ENCODE assay signal across 8 mouse cellular contexts in the genomic region with DNA sequence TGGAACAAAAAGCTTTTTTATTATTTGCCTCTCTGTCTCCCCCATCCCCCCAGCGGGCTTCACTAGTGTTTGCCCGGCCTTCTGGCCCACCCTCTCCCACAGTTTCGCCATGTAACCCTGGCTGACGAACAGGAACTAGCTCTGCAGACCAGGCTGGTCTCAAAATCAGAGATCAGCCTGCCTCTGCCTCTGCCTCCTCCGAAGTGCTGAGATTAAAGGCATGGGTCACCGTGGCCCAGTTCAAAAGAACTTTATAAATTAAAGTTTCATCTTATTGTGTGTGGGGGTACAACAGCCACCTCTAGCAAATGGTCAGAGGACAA. TPM values are rescaled to one million over a fixed set of nuclear protein-coding genes. Genes with fewer than 3 reads are reported as not detected.
DNase-seq lines count a peak whose midpoint lies in the region; ATAC-seq and TF ChIP-seq lines count a peak whose summit lies in the region.

No protein-coding gene starts in this region.

- H3K27ac ChIP-seq in kidney, adult 2 months (ENCODE audit: insufficient read depth, low read depth, low read length) = peak overlapping the region; percentile 91
- H3K27ac ChIP-seq in cortical plate, adult 2 months (ENCODE audit: insufficient read depth, low read length) = no peak overlapping the region
- no peak overlapping the region for H3K27ac ChIP-seq in hindbrain, embryonic 12.5 days
- H3K27ac ChIP-seq in midbrain, embryonic 13.5 days = no peak overlapping the region

- peaks cover 11% of the 10 kb centered on the region; the same call in 1 of the 2 replicates for H3K4me1 ChIP-seq in kidney, adult 2 months (ENCODE audit: control insufficient read depth, insufficient read depth, low read length)
- H3K4me1 ChIP-seq in cortical plate, adult 2 months (ENCODE audit: control insufficient read depth, insufficient read depth, low read length) = peaks cover 5% of the 10 kb centered on the region
- H3K4me1 ChIP-seq in hindbrain, embryonic 12.5 days = peaks cover 20% of the 10 kb centered on the region
- peaks cover 29% of the 10 kb centered on the region for H3K4me1 ChIP-seq in midbrain, embryonic 13.5 days (replicated peaks)

- no peak overlapping the region for H3K9ac ChIP-seq in hindbrain, embryonic 12.5 days
- H3K9ac ChIP-seq in midbrain, embryonic 13.5 days (replicated peaks) = peak overlapping the region; percentile 10; the same call in 1 of the 2 replicates

- H3K9me3 ChIP-seq in hindbrain, embryonic 12.5 days (replicated peaks) = no peaks in the 10 kb centered on the region
- no peaks in the 10 kb centered on the region for H3K9me3 ChIP-seq in midbrain, embryonic 13.5 days

- H3K4me3 ChIP-seq in kidney, adult 2 months (ENCODE audit: insufficient read depth, low read depth, low read length) = peak overlapping the region; percentile 76
- H3K4me3 ChIP-seq in cortical plate, adult 2 months (ENCODE audit: insufficient read depth, low read length) = peak overlapping the region; percentile 98; the same call in 1 of the 2 replicates
- H3K4me3 ChIP-seq in hindbrain, embryonic 12.5 days = no peak overlapping the region
- H3K4me3 ChIP-seq in midbrain, embryonic 13.5 days (replicated peaks) = peak overlapping the region; percentile 76

- H3K4me2 ChIP-seq in hindbrain, embryonic 12.5 days (replicated peaks) = peak overlapping the region; percentile 72
- peak overlapping the region; percentile 73 for H3K4me2 ChIP-seq in midbrain, embryonic 13.5 days (replicated peaks)

- no peak for TF ChIP-seq CTCF in kidney, adult 2 months (conservative IDR thresholded peaks at IDR 0.05; ENCODE audit: insufficient read depth, insufficient read length, low read depth, low read length)
- no peak for TF ChIP-seq CTCF in cortical plate, adult 2 months (IDR thresholded peaks at IDR 0.05; ENCODE audit: extremely low read depth, insufficient read depth, low read length)

- no peaks in the 10 kb centered on the region; the same call in 1 of the 2 replicates for H3K36me3 ChIP-seq in kidney, adult 2 months (ENCODE audit: control insufficient read depth, insufficient read depth, low read length)
- H3K36me3 ChIP-seq in hindbrain, embryonic 12.5 days = no peaks in the 10 kb centered on the region
- H3K36me3 ChIP-seq in midbrain, embryonic 13.5 days = peaks cover 22% of the 10 kb centered on the region

- WGBS in kidney, adult 2 months = 63% methylated on average over 6 of the region's 6 CpGs
- 91% methylated on average over 6 of the region's 6 CpGs for WGBS in hindbrain, embryonic 12.5 days
- 92% methylated on average over 6 of the region's 6 CpGs for WGBS in midbrain, embryonic 13.5 days

- no peak for DNase-seq in kidney, adult 2 months
- no peak for DNase-seq in kidney, adult 8-10 months
- DNase-seq in thymus, adult 18-20 months = no peak
- no peak for DNase-seq in cerebellum, postnatal 10 days
- DNase-seq in layer of hippocampus, postnatal 10 days (ENCODE audit: low spot score in 2 of 2) = no peak

- no peak for ATAC-seq in hindbrain, embryonic 12.5 days (ENCODE audit: low FRiP score)
- no peak for ATAC-seq in midbrain, embryonic 13.5 days

- no peak for TF ChIP-seq POLR2A in kidney, adult 2 months (IDR thresholded peaks at IDR 0.05; ENCODE audit: low read depth, low read length)
- TF ChIP-seq POLR2A in cortical plate, adult 2 months (IDR thresholded peaks at IDR 0.05; ENCODE audit: extremely low read depth, insufficient read depth, low read length) = no peak

- no peaks in the 10 kb centered on the region for H3K27me3 ChIP-seq in kidney, adult 2 months (replicated peaks; ENCODE audit: control insufficient read depth, insufficient read depth, low read length)
- H3K27me3 ChIP-seq in hindbrain, embryonic 12.5 days = no peaks in the 10 kb centered on the region
- no peaks in the 10 kb centered on the region for H3K27me3 ChIP-seq in midbrain, embryonic 13.5 days

RNA-seq across cellular contexts. Expression of a gene that starts 1.1 kb away (rescaled TPM):
- polyA plus RNA-seq in kidney, adult 2 months (2012; rRNA removed) = 20.1 and 21.0 TPM in 2 replicates
- 55.5 and 56.1 TPM in 2 replicates for polyA plus RNA-seq in cortical plate, adult 2 months (2012; rRNA removed)
- 57.4 and 63.1 TPM in 2 replicates for polyA plus RNA-seq in hindbrain, embryonic 12.5 days (2016; fragmentation: Nextera tagmentation; extraction: Ambion mirVana)
- polyA plus RNA-seq in midbrain, embryonic 13.5 days (2015; fragmentation: Nextera tagmentation; extraction: Ambion mirVana) = 78.4 and 88.2 TPM in 2 replicates
- total RNA-seq in layer of hippocampus, postnatal 10 days (2021) = 10 to 100 TPM; 39.0 to 46.2 TPM

RNA-seq across cellular contexts. Expression of a gene that starts 1.3 kb away (rescaled TPM):
- polyA plus RNA-seq in kidney, adult 2 months (2012; rRNA removed) = 251 and 265 TPM in 2 replicates
- polyA plus RNA-seq in cortical plate, adult 2 months (2012; rRNA removed) = 128 and 136 TPM in 2 replicates
- 43.8 and 45.9 TPM in 2 replicates for polyA plus RNA-seq in hindbrain, embryonic 12.5 days (2016; fragmentation: Nextera tagmentation; extraction: Ambion mirVana)
- 50.3 and 51.0 TPM in 2 replicates for polyA plus RNA-seq in midbrain, embryonic 13.5 days (2015; fragmentation: Nextera tagmentation; extraction: Ambion mirVana)
- total RNA-seq in layer of hippocampus, postnatal 10 days (2021) = 100 to 1,000 TPM; 112 to 116 TPM

RNA-seq across cellular contexts. Expression of a gene that starts 29.6 kb away (rescaled TPM):
- 24.0 TPM in 2 replicates for polyA plus RNA-seq in kidney, adult 2 months (2012; rRNA removed)
- 103 and 109 TPM in 2 replicates for polyA plus RNA-seq in cortical plate, adult 2 months (2012; rRNA removed)
- polyA plus RNA-seq in hindbrain, embryonic 12.5 days (2016; fragmentation: Nextera tagmentation; extraction: Ambion mirVana) = 80.7 and 80.9 TPM in 2 replicates
- polyA plus RNA-seq in midbrain, embryonic 13.5 days (2015; fragmentation: Nextera tagmentation; extraction: Ambion mirVana) = 69.1 and 76.5 TPM in 2 replicates
- 10 to 100 TPM; 84.7 to 94.9 TPM for total RNA-seq in layer of hippocampus, postnatal 10 days (2021)

RNA-seq across cellular contexts. Expression of a gene that starts 40.3 kb away (rescaled TPM):
- polyA plus RNA-seq in kidney, adult 2 months (2012; rRNA removed) = 6.8 and 7.1 TPM in 2 replicates
- polyA plus RNA-seq in cortical plate, adult 2 months (2012; rRNA removed) = 0.91 and 1.0 TPM in 2 replicates
- 1.0 and 1.3 TPM in 2 replicates for polyA plus RNA-seq in hindbrain, embryonic 12.5 days (2016; fragmentation: Nextera tagmentation; extraction: Ambion mirVana)
- polyA plus RNA-seq in midbrain, embryonic 13.5 days (2015; fragmentation: Nextera tagmentation; extraction: Ambion mirVana) = 0.28 and 0.30 TPM in 2 replicates
- under 1 TPM; 0.57 to 0.65 TPM for total RNA-seq in layer of hippocampus, postnatal 10 days (2021)

RNA-seq across cellular contexts. Expression of a gene that starts 58.9 kb away (rescaled TPM):
- 69.9 and 70.7 TPM in 2 replicates for polyA plus RNA-seq in kidney, adult 2 months (2012; rRNA removed)
- polyA plus RNA-seq in cortical plate, adult 2 months (2012; rRNA removed) = 34.6 and 34.7 TPM in 2 replicates
- 72.7 and 77.8 TPM in 2 replicates for polyA plus RNA-seq in hindbrain, embryonic 12.5 days (2016; fragmentation: Nextera tagmentation; extraction: Ambion mirVana)
- 76.2 and 78.3 TPM in 2 replicates for polyA plus RNA-seq in midbrain, embryonic 13.5 days (2015; fragmentation: Nextera tagmentation; extraction: Ambion mirVana)
- total RNA-seq in layer of hippocampus, postnatal 10 days (2021) = 10 to 100 TPM; 55.6 to 64.8 TPM
